Mouse (Mus musculus): Measurements from ENCODE around the gene Emsy. TPM values are rescaled to one million over a fixed set of nuclear protein-coding genes. Genes with fewer than 3 reads are reported as not detected.

The Emsy gene
- total and polyA plus RNA-seq, 3 experiments: 19.6 to 25.6 (median 24.0) TPM

DNA sequence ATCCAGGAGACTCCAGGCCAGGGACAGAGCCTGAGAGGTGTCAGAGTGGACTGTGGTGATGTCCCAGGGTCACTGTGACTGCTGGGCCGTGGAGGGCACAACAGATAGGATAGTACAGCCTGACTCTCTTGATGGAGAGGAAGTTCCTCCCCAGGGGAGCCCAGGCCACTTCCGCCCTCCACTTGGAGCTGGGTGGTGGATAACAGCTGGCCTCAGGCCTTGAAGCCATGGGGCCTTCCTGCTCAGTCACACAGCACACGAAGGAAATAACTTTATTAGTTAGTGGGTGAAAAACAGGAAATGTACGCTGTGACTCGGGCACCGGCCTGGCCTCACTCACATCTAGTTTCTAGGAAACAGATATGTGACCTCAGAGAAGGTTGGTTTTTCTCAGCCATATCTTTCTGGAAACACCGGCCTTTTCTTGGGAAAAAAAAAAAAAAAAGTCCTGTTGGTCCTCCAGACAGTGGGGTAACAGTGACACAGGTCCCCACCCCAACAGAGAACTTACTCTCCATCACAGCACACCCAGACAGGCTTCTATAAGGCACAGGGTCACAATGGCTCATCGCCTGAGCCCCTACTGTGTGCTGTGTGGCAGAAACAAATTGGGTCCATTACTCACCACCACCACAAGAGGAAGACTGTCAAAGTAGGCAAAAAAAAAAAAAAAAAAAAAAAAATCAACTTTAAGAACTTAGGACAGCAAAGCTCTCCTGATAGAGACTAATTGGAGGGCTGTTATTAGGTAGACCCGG is 91.8 kb downstream of the Emsy start:
- Histone ChIP-seq H3K4me3 (no peak overlapping the region), H3K27me3 (ENCODE audit: control insufficient read depth, insufficient read depth, low read length) (no peaks in the 10 kb centered on the region), H3K9ac (ENCODE audit: low read depth, low read length) (no peak overlapping the region), H3K27ac (peak overlapping the region; percentile 40), H3K4me1 (ENCODE audit: control insufficient read depth, insufficient read depth, low read length) (peaks cover 7% of the 10 kb centered on the region), H3K36me3 (ENCODE audit: control insufficient read depth, insufficient read depth, low read length) (no peaks in the 10 kb centered on the region), H3K79me2 (replicated peaks; ENCODE audit: control insufficient read depth, insufficient read depth, low read length) (no peaks in the 10 kb centered on the region)
- intact Hi-C loops (cut with DNase I): loop anchor here (2.0 kb wide), 1 partner anchor 40 kb away; no protein-coding TSS in a partner anchor
- peak; percentile 55 to 72 for DNase-seq
- 38% methylated on average over 9 of the region's 9 CpGs for WGBS
- peak; percentile 6; the same call in 1 of the 2 replicates for TF ChIP-seq CTCF (IDR thresholded peaks at IDR 0.05)
- TF ChIP-seq POLR2A (IDR thresholded peaks at IDR 0.05; ENCODE audit: insufficient read depth, low read depth, low read length): no peak

DNA sequence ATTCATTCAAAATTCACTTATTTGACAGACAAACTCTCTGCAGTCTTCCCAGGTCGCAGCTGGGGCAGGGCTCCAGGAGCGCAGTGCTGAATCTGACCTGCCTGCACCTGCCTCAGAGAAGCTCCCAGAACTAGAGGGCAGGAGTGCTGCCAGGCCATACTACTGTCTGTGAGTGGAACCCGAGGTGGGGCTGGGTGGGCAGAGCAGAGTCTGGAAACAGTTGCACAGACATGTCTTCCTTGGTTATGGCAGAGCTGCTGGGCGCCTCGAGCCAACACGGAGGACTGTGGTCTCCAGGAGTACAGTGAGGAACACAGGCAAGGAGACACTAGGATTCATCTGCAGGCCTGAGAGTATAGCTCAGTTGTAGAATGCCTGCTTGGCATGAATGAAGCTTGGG is 92.6 kb downstream of the Emsy start:
- no peaks in the 10 kb centered on the region for H3K27me3 ChIP-seq (ENCODE audit: control insufficient read depth, insufficient read depth, low read length)
- no peak for DNase-seq
- no peak overlapping the region for H3K4me3 ChIP-seq
- TF ChIP-seq EP300 (IDR thresholded peaks at IDR 0.05; ENCODE audit: insufficient read depth, low read depth, low read length) (no peak), POLR2A (IDR thresholded peaks at IDR 0.05; ENCODE audit: insufficient read depth, low read depth, low read length) (no peak), CTCF (IDR thresholded peaks at IDR 0.05) (no peak)
- no peak overlapping the region for H3K9ac ChIP-seq (ENCODE audit: low read depth, low read length)
- peaks cover 7% of the 10 kb centered on the region for H3K4me1 ChIP-seq (ENCODE audit: control insufficient read depth, insufficient read depth, low read length)
- H3K27ac ChIP-seq: no peak overlapping the region; the same call in 1 of the 2 replicates
- intact Hi-C loops (cut with DNase I): loop anchor here (2.0 kb wide), 1 partner anchor 39 kb away; no protein-coding TSS in a partner anchor
- H3K36me3 ChIP-seq (ENCODE audit: control insufficient read depth, insufficient read depth, low read length): no peaks in the 10 kb centered on the region
- WGBS: 91% methylated on average over 6 of the region's 6 CpGs
- H3K79me2 ChIP-seq (replicated peaks; ENCODE audit: control insufficient read depth, insufficient read depth, low read length): no peaks in the 10 kb centered on the region

DNA sequence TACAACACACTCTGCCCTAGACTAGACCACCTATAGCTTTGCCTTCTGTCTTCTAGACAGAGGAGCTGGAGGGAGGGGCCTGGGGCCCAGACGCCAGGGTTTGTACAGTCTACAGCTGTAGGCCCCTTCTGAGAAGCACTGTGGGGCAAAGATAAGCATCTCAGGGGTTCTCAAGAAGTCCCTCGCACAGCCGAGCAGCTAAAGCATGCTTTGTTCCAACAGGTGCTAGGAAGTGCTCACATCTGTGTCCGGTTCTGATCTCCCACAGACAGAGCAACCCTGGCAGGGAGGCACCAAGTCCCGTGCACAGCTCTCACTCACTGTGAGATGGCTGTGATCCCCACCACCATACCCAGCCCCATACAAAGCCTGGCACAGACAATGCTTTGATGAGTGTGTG is 93.6 kb downstream of the Emsy start:
- H3K9ac ChIP-seq (ENCODE audit: low read depth, low read length): no peak overlapping the region
- H3K27ac ChIP-seq: no peak overlapping the region
- no peak for DNase-seq
- H3K4me1 ChIP-seq (ENCODE audit: control insufficient read depth, insufficient read depth, low read length): peaks cover 8% of the 10 kb centered on the region
- TF ChIP-seq EP300 (IDR thresholded peaks at IDR 0.05; ENCODE audit: insufficient read depth, low read depth, low read length) (no peak), CTCF (IDR thresholded peaks at IDR 0.05) (no peak), POLR2A (IDR thresholded peaks at IDR 0.05; ENCODE audit: insufficient read depth, low read depth, low read length) (no peak)
- H3K4me3 ChIP-seq: no peak overlapping the region
- H3K36me3 ChIP-seq (ENCODE audit: control insufficient read depth, insufficient read depth, low read length): no peaks in the 10 kb centered on the region
- WGBS: 85% methylated on average over 5 of the region's 5 CpGs
- intact Hi-C loops (cut with DNase I): no loop called here
- no peaks in the 10 kb centered on the region for H3K79me2 ChIP-seq (replicated peaks; ENCODE audit: control insufficient read depth, insufficient read depth, low read length)
- H3K27me3 ChIP-seq (ENCODE audit: control insufficient read depth, insufficient read depth, low read length): no peaks in the 10 kb centered on the region

DNA sequence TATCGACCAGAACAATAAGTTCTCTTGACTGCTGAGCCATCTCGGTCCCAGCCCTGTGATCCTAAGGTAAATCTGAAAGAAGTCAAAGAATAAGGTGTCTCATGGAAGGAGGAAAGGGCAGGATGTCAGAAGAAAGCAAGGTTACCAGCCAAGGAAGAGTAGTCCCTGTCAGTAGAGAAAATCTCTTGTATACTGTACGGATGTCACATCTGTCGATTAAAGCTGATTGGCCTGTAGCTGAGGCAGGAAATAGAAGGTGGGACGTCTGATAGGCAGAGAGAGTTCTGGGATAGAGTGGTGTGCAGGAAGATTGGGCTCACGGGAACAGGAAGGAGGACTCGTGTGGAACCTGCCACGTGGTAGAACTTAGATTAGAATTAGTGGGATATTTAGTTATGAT is 94.4 kb downstream of the Emsy start:
- no peak for DNase-seq
- Histone ChIP-seq H3K27ac (no peak overlapping the region), H3K4me1 (ENCODE audit: control insufficient read depth, insufficient read depth, low read length) (peaks cover 8% of the 10 kb centered on the region), H3K36me3 (ENCODE audit: control insufficient read depth, insufficient read depth, low read length) (no peaks in the 10 kb centered on the region), H3K4me3 (no peak overlapping the region), H3K79me2 (replicated peaks; ENCODE audit: control insufficient read depth, insufficient read depth, low read length) (no peaks in the 10 kb centered on the region), H3K27me3 (ENCODE audit: control insufficient read depth, insufficient read depth, low read length) (no peaks in the 10 kb centered on the region), H3K9ac (ENCODE audit: low read depth, low read length) (no peak overlapping the region)
- TF ChIP-seq POLR2A (IDR thresholded peaks at IDR 0.05; ENCODE audit: insufficient read depth, low read depth, low read length): no peak
- no peak for TF ChIP-seq CTCF (IDR thresholded peaks at IDR 0.05)
- TF ChIP-seq EP300 (IDR thresholded peaks at IDR 0.05; ENCODE audit: insufficient read depth, low read depth, low read length): no peak
- 74% methylated on average over 8 of the region's 8 CpGs for WGBS
- intact Hi-C loops (cut with DNase I): no loop called here

DNA sequence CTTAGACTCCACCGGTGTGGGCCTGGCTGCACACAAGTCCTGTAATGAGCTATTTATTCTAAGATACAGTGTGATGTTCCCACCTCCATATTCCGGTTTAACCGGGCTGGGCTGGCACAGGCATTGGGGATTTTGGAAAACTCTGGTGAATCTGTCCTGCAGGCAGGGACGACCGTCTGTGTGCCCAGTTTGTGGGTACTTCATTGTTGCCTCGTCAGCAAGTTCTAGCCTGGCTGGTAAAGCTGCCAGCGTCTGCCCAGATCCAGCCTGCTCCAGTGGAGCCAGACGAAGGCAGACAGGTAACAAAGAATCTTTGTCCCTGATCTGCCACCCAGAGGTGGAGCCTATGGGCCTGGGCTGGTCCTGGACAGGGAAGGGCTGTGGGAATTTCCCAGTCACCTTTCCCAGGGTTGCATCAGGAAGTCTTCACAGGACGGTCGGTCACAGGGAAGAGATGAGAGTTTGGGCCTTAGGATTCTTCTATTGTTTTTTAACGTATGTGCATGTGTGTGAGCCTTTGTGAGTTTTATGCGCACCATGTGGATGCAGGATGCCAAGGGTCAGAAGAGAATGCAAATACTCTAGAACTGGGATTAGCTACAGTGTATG is 94.9 kb downstream of the Emsy start:
- no peak overlapping the region for H3K27ac ChIP-seq
- TF ChIP-seq POLR2A (IDR thresholded peaks at IDR 0.05; ENCODE audit: insufficient read depth, low read depth, low read length) (no peak), CTCF (IDR thresholded peaks at IDR 0.05) (no peak), EP300 (IDR thresholded peaks at IDR 0.05; ENCODE audit: insufficient read depth, low read depth, low read length) (no peak)
- H3K79me2 ChIP-seq (replicated peaks; ENCODE audit: control insufficient read depth, insufficient read depth, low read length): no peaks in the 10 kb centered on the region
- H3K27me3 ChIP-seq (ENCODE audit: control insufficient read depth, insufficient read depth, low read length): no peaks in the 10 kb centered on the region
- intact Hi-C loops (cut with DNase I): no loop called here
- H3K4me1 ChIP-seq (ENCODE audit: control insufficient read depth, insufficient read depth, low read length): peaks cover 6% of the 10 kb centered on the region
- no peak overlapping the region for H3K9ac ChIP-seq (ENCODE audit: low read depth, low read length)
- no peak for DNase-seq
- no peaks in the 10 kb centered on the region for H3K36me3 ChIP-seq (ENCODE audit: control insufficient read depth, insufficient read depth, low read length)
- 80% methylated on average over 12 of the region's 12 CpGs for WGBS
- no peak overlapping the region for H3K4me3 ChIP-seq
